Mouse (Mus musculus): ENCODE data around the gene Fdxacb1. TPM values are rescaled to one million over a fixed set of nuclear protein-coding genes. Genes with fewer than 3 reads are reported as not detected.

Fdxacb1 gene
- total RNA-seq, 4 experiments from 2014 or later = 2.7 to 6.1 (median 3.4) TPM

DNA sequence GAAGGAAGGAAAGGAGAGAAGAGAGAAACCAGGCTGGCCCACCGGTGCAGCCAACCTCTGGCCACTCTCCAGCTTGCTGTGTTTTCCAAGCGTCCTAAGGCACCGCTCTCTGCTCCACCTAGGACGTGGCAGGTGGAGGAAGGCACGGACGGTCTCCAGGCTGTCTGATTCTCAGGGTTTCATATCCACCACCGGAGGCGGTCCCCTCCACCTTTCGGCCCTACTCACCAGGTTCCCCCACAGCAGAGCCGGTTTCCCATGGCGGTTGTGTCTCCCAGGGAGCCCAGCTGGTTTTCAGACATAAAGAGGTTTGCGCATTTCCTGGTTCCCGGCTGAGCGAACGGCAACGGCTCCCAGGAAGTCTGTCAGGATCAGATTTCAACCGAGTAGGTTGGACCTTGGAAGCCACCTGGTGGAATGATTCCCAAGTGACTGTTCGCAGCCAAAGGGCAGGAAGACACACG lies 21.8 kb upstream of the Fdxacb1 start, which contains the start of gene 2310030G06Rik:
TSS of gene 2310030G06Rik (minus strand) at position 323 of the 464 bp plus-strand sequence.
- no peak for DNase-seq (ENCODE audit: low spot score in 2 of 2)

DNA sequence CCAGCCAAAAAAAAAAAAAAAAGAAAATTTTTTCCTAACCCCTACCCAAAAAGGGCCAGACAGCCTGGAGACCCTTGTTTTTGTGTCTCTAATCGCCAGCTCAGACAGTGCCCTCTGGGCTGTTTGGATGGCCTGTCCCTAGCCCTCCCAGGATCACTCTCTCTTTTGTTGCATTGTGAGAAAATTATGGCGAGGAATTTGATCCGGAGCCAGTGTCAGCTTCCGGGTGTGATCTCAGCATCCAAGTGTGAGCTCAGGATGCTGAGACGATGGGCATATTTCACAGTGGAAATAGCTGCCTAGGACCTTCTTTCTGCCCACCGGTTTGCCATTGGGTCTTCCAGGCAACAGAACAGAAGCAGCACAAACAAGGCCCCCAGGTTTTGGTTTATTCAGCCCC lies 17.3 kb upstream of the Fdxacb1 start:
- DNase-seq (ENCODE audit: low spot score in 2 of 2) = no peak

DNA sequence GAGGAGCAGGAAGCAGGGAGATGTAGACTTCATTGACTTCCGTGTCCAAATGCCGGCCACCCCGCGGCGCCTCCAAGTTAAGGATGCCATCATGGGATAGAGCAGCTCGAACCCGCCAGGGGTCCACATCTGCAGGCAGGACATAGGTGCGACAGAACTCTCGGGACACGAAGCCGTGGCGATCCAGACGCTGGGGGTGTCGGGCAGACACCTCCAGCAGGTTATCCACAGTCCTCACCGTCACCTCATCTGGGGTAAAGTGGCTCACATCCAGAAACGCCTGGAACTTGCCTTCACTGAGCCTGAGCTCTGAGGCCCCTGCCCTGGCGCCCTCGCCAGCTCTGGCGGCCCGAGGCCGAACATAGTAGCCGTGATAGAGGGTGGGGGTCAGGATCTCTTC lies 16.7 kb upstream of the Fdxacb1 start, which contains the start of gene Cryab:
TSS of gene Cryab (plus strand) at position 3 of the 400 bp plus-strand sequence.
- DNase-seq (ENCODE audit: low spot score in 2 of 2) = peak in 1 of 2 experiments; percentile 27

DNA sequence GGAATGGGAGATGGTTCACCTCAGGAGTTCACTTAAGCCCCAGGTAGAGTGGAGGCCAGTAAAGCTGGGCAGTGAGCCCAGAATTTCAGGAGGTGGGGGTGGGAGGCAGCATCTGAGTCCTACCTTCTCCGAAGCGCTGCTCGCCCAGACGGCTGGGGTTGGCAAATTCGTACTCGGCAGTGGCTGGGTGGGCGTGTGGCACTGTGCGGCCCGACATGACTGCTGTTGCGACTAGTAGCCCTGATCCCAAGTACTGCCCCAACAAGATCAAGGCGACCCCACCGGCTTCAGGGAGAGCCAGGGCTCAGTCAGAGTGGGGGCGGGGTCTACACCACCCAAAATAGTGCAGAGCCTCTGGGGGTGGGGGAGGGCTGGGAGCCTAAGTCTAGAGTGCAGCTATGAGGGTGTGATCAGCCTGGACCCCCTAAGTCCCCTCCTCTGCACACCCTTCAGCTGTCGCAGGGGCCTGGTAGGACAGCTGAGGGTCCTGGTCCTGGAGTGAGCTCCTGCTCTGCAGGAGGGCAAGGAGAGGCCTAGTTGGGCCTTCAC lies 15.9 kb upstream of the Fdxacb1 start, which contains the start of gene Hspb2:
TSS of gene Hspb2 (minus strand) at position 301 of the 549 bp plus-strand sequence.
- peak; percentile 59 to 70 for DNase-seq (ENCODE audit: low spot score in 2 of 2)

DNA sequence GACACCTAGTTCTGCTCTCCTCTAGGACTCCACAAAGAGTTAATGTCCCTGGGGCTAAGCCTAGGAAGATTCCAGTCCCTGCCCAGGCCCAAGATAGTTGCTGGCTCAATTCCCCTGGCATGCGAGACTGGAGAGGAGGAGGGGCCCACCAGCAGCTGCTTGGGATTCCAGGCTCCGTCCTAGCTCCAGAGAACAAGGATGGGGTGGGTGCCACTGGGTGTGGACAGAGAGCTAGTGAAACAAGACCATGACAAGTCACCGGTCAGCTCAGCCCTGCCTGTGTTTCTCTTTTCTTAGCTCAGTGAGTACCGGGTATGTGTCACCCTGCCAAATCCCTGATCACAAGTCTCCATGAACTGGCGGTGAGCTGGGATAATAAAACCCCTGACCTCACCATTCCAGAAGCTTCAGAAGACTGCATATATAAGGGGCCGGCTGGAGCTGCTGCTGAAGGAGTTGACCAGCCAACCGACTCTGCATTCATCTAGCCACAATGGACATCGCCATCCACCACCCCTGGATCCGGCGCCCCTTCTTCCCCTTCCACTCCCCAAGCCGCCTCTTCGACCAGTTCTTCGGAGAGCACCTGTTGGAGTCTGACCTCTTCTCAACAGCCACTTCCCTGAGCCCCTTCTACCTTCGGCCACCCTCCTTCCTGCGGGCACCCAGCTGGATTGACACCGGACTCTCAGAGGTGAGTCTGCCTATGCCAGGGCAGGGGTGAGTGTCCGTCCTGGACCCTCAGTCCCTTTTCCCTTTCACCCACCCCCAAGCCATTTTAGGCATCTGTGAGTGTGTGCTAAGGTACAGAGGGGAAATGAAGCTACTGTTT lies 15.0 kb upstream of the Fdxacb1 start:
- DNase-seq (ENCODE audit: low spot score in 2 of 2) = peak; percentile 93 to 95

DNA sequence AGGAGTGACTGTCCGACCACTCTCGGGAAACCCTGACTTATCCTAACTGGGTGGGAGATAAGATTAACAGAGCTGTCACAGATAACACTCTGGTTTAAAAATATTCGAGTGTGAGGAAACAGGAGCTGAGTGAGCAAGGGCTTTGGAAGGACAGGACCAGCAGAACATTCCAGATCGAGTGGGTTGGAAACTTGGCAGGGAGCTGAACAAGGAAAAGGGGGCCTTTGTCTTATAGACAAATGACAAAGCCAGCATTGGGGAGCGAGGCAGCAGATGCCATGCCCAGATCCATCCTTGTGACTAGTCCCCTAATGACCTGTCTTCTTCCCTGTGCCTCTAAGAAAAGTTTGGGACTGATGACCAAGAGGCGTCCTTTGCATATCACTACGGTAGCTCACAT lies 14.1 kb upstream of the Fdxacb1 start:
- DNase-seq (ENCODE audit: low spot score in 2 of 2) = no peak

DNA sequence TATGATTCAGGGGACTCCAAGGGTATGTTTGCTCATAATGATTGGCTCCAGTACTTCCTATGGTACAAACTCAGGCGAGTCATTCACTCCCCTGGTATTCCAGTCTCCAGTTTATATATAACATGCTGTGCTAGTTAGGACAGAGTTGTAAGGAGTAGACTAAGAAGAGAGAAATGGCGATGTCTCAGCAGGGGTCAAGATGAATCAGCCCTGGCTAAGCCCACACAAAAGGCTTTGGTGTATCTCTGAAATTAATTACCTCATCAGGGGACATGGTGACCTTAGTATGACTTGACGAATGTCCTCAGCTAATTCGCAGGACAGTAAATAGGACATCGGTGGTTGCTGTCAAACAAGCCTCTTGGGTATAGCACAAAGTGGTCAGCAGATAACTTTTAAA lies 11.3 kb upstream of the Fdxacb1 start:
- DNase-seq (ENCODE audit: low spot score in 2 of 2) = no peak

DNA sequence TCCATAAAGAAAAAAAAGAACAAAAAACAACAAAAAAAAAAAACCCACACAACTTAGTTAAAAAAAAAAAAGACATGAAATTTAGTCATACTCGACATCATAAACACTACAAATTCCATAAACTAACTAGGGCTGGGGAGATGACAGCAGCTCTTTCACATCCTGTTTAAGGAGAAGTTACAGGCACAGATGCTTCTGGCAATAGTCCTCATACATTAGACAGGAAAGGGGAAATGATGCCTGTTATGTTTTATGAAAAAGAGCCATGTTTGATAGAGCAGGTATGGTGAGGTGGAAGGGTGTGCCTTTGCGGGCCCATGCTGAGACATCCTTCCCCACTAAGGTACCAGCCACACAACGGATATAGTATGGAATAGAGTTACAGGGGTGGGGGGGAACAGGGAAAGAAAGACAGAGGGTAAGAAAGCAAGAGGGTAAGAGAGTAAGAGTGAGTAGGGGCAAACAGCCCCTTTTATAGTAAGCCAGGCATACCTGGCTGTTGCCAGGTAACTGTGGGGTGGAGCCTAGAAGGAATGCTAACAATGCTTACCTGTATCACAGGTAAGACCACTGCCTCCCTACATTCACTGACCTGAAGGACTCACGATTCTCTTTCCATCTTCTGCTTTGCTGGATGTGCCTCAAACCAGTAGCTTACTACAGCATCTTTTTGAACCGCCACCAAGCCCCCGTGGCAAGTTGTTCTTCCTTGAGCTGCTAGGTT lies 6.4 kb upstream of the Fdxacb1 start:
- no peak for DNase-seq (ENCODE audit: low spot score in 2 of 2)

DNA sequence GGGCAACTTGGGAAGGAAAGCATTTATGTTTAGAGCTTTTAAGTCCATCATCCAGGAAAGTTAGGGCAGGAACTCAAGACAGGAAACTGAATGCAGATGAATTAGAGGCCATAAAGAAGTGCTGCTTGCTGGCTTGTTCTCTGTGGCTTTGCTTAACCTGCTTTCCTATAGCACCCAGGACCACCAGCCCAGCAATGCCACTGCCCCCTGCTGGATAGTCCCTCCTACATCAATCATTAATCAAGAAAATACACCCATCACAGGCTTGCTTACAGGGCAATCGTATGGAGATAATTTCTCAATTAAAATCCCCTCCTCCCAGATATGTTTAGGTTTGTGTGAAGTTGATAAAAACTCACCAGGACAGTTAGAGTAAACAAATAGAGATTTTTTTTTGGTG lies 4.7 kb upstream of the Fdxacb1 start:
- DNase-seq (ENCODE audit: low spot score in 2 of 2) = no peak

DNA sequence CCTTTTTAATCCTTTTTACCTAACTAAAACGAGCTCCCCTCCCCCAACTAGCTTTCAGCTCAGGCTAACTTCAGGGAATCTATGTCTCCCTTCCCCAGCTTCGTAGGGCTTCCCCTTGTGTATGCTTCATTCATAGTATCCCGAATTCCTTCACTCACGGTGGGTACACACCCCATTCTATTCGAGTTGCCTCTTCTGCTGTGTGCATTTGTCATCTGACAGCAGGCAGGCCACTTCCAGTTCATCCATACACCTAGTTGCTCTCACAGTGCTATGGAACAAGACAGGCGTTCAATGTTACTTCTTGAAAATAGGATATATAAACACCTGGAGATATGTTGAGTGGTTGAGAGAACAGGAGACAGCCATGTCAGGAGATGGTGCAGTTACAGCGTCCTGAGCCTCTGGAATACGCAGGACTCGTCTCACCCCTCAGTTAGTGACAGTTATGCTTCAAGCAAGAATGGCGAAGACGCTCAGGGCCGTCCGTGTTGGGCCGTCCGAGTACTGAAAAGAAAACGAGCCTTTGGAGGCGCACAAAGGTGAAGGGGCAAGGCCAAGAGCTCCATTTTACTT lies 417 bp upstream of the Fdxacb1 start:
- no peak for DNase-seq (ENCODE audit: low spot score in 2 of 2)

DNA sequence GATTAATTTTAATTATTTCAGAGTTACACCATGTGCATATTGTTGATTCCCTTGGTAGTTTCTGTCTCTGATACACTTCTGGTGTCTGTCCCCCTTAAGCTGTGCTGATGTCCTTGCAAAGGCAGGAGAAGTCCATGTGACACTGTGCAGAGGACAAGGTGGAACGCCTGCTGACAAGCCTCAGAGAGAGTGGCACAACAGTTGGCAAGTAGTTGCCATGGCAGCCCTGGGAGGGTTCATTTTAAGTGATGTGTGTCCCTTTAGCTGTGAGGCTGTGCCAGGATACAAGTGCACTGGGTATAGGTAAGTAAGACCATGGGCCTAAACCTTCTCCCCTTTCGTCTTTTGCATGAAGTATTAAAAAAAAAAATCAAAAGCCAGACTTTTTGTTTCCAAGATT lies 2.0 kb downstream of the Fdxacb1 start:
- no peak for DNase-seq (ENCODE audit: low spot score in 2 of 2)

DNA sequence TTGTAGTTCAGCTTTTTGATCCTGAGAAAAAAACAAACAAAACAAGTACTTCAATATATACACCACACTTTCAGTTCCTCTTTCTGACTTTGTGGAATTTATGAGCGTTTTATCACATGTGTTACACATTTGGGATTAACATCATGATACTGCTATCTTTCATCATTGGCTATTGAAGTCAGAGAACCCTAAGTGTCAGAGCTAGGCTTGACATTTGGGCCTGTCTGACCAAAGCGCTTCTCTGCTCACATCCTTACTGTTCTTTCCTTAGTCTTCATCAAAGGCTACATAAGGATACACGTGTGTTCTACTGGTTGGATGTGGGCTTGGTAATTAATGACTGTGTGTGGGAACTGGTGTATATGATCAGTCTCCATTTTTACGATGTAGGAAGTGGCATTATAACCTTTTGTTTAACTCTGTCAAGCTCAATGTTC lies 6.0 kb downstream of the Fdxacb1 start:
- no peak for DNase-seq (ENCODE audit: low spot score in 2 of 2)

DNA sequence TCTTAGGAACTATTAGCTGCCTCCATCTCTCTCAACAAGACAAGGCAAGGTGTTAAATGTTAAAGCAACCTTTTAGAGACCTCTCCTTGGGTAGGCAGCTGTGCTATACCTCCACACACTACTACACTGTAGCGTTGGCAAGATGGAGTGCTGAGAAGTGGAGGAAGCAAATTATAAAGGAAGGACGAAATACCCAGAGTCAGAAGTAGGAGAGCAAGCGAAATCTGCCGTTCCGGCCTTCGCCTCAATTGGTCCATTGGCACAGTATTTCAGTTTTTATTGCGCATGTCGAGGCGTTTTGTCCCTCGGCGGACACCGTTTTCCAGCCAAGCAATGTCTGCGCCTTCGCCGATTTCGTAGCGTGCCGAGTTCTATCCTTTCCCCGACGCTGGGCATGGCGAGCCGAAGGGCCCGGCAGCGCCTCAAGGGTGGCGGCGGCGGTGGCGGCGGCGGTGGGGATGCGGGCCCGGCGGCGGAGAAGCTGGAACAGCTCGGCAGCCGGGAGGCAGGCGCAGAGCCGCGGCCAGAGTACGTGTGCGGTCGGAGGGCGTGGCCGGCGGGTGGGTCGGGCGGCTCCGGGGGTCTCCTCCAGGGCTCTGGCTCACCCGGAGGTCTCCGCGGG lies 7.1 kb downstream of the Fdxacb1 start, which contains the start of the genes Alg9 and 1110032A03Rik:
TSS of gene Alg9 (plus strand) at position 29 of the 622 bp plus-strand sequence.
TSS of gene 1110032A03Rik (minus strand) at position 530 of the 622 bp plus-strand sequence.
- peak; percentile 72 to 75 for DNase-seq (ENCODE audit: low spot score in 2 of 2)

DNA sequence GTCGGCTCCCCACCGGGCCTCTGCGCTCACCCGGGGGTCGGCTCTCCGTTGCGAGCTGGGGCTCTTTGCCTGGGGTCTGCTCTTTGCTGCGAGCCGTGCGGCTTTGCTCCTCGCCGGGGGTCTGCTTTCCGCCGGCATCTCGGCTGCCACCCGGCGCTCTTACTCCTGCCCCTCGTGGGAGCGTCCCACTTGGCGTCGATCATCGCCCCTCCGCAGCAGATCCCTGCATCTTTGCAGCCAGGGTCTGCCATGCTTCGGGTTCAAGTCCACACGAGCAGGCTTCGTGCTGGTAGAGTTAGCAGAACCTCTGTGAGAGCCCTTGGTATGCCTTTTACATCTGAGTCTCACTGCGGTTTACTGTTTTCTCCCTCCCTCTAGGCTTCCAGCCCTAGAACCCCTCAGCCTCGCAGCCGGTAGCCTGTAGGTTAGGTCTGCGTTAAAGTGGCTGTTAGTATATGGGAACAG lies 7.7 kb downstream of the Fdxacb1 start:
- DNase-seq (ENCODE audit: low spot score in 2 of 2) = no peak

DNA sequence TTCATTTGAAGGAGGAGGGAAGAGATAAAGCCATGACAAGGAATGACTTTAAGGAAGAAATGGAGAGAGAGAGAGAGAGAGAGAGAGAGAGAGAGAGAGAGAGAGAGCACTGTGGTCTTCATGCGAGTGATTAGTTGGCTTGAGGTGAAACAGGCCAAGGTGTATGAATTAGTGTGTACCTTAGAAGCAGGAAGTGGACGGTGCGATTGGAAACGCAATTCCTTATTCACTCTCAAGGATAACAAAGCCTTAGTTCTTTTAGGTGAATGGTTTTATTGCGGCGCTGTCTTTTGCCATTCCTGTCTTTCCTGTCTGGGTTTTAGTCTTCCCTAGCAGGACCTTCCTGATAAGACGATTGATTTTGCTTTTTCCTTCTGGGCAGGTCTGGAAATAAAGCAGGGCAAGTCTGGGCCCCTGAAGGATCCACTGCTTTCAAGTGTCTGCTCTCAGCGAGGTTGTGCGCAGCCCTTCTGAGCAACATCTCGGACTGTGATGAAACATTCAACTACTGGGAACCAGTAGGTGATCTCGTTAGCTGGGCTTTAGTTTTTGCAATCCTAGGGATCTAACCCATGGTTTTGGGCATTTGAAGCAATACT lies 8.2 kb downstream of the Fdxacb1 start:
- no peak for DNase-seq (ENCODE audit: low spot score in 2 of 2)

DNA sequence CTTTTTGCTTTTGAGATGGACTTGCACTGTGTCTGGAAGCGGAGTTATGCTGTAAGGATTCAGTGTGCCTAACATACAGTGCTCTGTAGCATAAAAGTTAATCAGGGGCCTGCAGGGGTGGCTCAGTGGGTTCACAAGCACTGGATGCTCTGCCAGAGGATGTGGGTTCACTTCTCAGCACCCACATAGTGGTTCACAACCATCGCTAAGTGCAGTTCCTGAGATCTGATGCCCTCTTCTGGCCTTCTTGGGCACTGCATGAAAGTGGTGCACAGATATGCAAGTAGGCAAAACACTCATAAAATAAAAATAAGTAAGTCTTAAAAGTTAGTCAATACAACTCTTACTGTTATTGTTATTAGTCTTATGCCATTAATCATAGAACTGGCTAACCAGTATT lies 14.1 kb downstream of the Fdxacb1 start:
- DNase-seq (ENCODE audit: low spot score in 2 of 2) = no peak

DNA sequence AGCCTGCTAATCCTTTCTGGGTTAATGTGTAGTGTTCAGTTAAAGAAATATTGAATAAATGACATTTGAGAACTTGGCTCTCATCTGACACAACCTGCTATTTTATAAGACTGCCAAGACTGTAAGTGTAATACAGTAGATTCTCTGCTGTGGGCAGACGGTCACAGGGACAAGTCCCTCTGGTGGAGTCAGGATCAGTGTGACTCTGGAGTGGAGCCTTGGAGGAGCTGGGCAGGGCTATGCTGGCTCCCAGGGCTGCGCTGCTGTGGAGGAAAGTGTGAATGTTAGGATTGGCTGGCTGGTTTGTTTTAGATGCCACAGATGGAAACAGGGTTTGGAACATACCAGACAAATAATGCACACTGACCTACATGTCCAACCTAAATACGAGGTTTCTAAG lies 27.2 kb downstream of the Fdxacb1 start:
- no peak for DNase-seq (ENCODE audit: low spot score in 2 of 2)

DNA sequence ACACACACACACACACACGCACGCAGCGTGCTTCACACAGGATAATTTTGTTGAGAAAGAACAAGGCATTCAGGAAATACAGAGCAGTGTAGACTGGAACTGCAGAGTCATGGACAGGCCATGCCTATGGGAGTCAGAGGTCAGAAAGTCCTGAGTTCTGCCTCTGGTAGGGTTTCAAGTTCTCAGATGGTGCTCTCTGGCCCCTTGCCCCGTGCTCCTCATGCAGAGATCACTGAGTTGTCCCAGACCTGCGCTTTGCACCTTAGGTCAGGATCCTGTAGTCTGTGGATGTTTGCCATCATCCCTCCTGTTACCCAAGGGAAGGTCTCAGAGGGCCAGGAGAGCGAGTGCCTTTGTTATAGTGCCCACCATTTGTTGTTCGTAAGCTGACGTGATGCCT lies 28.7 kb downstream of the Fdxacb1 start:
- no peak for DNase-seq (ENCODE audit: low spot score in 2 of 2)

DNA sequence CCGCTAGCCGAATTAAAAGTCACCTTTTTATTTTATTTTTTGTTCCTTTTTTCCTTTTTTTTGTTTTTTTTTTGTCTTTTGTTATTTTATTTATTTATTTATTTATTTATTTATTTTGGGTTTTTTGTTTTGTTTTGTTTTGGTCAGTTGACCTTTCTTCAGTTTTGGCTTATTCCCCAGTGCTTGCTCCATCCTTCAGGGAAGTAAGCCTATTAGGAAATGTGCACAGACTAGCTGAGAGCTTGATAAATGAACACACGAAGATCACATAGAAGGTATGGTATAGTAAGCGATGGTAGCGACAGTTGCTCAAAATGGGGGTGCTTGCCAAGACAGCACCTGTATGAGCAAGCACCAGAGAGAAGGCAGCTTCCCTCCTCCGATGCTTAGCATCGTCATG lies 29.6 kb downstream of the Fdxacb1 start:
- DNase-seq (ENCODE audit: low spot score in 2 of 2) = no peak

DNA sequence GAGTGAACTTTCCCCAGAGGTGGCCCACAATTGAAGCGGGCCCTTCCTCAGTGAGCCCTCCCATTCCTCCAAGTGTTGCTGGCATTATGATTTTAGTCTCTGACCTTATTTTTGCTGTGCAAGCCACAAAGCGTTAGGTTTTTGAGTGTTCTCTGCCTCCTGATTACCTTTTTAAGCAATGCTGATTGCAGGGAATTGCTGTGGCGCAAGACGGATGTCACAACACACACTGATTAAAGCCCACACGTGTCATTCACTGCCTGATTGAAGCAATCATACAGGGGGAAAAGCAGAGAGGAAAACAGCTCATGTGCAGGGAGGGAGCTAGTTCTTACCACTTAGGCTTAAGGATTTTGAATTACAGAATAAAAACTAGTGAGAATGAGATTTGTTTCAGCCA lies 30.3 kb downstream of the Fdxacb1 start:
- DNase-seq (ENCODE audit: low spot score in 2 of 2) = no peak

Data from gastrocnemius, adult 8-10 months (tissue).